Mouse (Mus musculus) left cerebral cortex, adult 18-20 months (tissue): ENCODE measurements around the gene Pabpc4. TPM values are rescaled to one million over a fixed set of nuclear protein-coding genes. Genes with fewer than 3 reads are reported as not detected.
"Not testable (repeated sequence)": the region's sequence is repeated elsewhere in the genome, so short reads cannot be mapped to it uniquely, and the experiment has no call there.

Source experiments
- DNase-seq, 2 experiments: peaks; one replicate each; pipeline ENCODE4 v3.0.0; 2021 to 2022; ENCODE audit warnings: low spot score in 2 of 2, mixed read lengths in 1 of 2
- total RNA-seq, 2 experiments: library from RNA; stranded (reverse); gene quantifications; 2 replicates each; pipeline ENCODE4 v1.2.3; 2021

The Pabpc4 gene
- total RNA-seq, 2 experiments from 2014 or later, result 40.3 to 42.2 TPM

DNA sequence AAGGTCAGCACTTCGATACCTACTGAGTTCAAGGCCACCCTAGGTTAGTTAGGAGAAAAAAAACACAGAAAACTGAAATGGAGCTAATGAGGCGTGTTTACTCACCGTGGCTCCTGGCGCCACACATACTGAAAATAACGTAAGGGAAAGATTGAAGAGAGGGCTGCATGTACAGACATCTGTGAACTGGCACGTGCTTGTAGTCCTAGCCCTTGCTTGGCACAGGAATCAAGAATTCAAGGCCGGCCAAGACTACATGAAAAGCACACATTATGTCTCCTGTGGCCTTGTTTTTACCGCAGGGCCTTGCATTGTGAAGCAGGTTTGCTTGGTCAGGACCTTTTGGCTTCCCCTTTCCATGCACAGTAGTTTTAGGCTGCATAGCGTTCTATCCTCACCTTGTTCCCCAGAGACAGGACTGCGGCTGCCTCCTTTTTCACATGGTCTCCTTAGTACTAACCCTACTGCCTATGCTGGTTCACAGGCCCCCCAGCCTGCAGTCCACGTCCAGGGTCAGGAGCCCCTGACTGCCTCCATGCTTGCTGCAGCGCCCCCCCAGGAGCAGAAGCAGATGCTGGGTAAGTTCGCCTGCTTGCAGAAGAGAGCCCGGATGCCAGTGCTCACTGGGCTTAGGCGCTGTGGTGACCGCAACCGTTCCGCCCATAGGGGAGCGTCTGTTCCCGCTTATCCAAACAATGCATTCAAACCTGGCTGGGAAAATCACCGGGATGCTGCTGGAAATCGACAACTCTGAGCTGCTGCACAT, 35.2 kb downstream of the Pabpc4 start:
- DNase-seq, result no peak

DNA sequence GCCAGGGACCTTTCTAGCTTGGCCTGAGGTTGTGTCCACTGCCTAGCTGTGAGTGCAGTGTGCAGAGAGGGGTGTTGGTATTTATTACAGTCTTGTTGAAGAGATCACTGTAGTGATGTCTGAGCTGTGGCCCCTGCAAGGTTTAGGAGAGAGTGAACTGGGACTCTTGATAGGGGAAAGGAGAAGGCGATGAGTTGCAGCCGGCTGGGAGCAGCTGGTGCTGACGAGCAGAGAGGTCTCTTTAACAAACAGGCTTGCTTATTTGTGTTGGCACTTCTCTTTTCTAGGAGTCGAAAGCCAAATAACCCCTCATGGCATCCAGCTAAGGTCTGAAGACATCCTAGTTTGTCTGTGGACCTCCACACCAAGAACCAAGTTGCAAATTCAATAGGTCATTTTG, 36.1 kb downstream of the Pabpc4 start:
- DNase-seq, result no peak

DNA sequence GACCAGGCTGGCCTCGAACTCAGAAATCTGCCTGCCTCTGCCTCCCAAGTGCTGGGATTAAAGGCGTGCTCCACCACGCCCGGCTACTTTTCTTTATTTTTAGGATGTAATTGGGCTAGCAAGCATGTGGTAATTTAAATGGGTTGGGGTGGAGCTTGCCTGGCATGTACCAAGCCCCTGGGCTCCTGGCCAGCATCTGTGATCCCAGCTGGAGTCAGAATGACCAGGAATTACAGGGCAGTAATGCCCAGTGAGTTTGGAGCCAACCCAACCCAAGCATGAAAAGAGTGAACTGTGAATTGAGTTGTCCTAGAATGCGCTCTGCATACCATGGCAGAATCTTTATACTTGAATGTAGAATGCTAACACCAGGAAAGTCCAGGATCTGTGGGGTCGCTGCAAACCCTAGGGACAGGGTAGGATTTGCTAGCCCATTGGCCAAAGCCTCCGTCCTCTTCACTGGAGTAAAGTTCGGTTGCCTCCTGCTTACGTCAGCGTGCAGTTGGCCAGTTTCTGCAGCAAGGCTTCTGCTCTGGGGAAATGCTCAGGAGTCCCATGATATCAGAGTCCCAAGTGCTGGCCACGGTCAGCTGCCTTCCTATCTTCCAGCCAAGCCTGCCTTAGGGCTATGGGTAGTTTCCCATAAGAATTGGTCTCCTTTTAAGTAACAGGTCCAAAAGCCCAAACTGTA, 37.0 kb downstream of the Pabpc4 start:
- no peak for DNase-seq

DNA sequence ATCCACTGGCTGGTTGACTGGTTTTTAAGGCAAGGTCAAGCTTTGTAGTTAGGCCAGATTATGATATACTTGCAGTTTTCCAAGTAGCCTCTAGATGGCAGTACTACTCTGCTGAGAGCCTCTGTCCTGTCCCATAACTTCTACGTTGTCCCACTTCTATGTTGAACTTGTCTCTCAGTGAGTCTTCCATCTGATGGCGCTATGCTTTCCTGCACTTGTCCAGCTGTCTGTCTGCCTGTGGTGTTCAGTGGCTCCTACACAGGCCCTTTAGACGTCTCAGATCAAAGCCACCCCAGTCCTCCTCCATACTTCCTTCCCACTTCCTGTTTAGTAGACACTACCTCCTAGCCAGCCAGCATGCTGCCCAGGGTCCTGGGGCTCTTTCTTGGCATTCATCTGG, 43.6 kb downstream of the Pabpc4 start:
- peak in 1 of 2 experiments; percentile 30 for DNase-seq

DNA sequence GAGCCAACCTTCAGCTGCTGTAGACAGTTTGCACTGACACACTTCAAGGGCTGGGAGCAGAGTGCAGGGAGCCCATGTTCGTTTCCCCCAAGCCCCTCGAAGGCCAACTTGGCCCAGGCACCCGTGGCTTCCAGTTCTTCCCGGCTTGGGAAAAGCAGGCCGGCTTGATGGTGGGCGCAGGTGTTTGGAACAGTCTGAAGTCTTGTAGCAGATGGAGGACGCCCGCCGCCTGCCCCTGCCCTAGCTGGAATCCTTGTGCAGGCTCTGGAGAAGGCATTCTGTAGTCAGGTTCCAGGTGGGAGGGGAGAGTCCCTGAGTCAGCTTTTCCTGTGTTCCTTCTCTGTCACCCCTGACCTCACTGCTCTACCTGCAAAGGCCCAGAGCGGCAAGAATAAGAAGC, 44.8 kb downstream of the Pabpc4 start:
- DNase-seq, result peak; percentile 27 to 60

DNA sequence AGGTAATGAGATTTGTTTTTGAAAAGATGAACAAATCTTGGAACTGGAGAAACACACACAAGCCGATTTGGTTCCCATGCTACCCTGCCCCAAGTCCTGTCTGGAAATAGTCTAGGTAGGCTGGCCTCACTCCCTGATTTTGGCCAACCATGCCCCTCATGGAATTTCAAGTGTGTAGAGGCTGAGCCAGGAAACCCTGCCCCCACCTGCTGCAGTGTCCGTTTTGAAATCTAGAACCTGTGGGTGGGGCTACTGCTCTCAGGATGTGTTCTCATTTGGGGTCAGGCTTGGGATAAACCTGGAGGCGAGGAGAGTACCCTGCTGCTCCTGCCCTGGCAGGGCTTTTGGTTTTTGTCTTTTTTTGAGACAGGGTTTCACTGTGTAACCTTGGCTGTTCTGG, 46.1 kb downstream of the Pabpc4 start:
- no peak for DNase-seq

DNA sequence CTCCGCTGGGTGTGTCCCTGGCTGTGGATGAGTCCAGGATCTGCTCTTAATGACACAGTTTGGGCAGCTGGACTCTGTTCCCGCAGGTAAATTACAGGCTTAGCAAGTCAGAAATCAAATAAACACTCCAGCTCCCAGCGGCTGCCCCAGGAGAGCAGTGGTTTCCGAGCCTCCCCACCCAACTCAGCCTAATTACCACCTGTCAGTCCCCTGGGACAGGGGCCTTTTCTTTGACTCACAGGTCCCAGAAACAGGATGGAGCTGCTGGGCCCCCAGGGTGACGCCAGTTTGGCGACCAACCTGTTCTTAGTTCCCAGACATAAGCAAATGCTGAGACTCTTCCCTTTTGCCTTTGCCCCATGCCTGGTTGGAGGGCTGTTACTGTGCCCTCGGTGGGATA, 49.7 kb downstream of the Pabpc4 start:
- no peak for DNase-seq

DNA sequence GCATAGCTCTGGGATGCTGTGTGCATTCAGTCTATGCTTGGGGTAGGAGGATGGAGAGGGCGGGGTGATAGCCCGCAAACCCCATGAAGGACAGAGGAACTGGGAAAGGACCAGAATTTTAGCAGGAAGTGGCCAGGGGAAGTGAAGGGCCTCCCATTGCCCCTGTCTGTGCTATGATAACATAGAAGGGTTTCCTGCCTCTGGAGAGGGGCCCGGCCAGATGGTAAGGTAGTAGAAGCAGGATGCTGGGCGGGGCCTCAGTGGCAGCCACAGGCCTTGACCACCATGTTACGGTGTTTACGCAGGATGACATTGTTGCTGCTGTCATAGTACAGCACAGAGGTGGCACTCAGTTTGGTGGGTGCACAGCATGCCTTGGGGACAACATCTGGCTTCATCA, 50.9 kb downstream of the Pabpc4 start:
- no peak for DNase-seq

DNA sequence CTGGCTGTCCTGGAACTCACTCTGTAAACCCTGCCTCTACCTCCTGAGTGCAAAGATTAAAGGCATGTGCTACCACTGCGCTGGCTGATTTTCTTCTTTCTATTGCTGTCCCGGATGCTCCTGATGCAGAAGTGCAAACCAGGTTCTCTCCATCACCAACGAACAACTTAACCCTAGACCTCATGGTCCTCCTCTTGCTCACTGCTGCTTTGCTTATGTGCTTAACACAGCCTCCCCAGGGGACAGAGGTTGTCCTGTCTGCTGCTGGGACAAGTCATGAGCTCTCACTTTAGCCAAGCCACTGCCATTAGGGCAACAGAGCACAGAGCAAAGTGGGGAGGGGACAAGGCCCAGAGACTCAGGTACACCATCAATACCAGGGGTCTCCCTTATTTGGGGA, 52.3 kb downstream of the Pabpc4 start:
- no peak for DNase-seq

DNA sequence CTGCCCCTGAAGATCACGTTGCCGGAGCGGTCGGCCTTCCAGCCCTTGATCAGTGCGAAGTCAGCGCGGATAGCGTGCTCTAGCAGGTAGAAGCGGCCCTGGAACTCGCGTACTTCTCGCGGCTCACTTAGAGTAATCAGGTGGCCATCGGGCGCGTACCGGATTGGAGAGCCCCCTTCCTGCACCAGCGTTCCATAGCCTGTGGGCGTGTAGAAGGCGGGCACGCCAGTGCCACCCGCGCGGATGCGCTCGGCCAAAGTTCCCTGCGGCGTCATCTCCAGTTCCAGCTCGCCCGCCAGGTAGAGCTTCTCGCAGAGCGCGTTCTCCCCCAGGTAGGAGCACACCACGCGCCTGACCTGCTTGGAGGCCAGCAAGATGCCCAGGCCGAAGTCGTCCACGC, 60.8 kb downstream of the Pabpc4 start:
- not testable (repeated sequence) for DNase-seq

DNA sequence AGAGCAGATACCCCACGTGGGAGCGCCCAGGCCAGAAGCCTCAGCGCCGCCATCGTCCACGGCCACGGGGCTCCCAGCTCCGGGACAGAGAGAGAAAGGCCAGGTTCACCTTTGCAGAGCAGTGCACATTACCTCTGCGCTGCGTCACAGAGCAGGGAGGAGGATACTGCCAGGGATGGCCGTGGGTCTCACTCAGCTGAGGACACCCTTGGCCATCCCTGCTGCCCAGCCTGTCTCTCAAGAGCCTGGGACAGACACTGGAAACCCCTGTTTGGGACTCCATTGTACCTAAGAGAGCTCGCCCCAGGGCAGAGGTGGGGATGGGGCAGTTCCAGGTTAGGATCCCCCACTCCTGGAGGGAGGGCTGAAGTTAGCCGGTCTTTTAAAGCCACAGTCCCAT, 61.4 kb downstream of the Pabpc4 start, which contains the start of gene Oxct2a:
Gene Oxct2a, minus strand, starts transcription at position 101 of the 400 bp plus-strand sequence.
- DNase-seq, result no peak

DNA sequence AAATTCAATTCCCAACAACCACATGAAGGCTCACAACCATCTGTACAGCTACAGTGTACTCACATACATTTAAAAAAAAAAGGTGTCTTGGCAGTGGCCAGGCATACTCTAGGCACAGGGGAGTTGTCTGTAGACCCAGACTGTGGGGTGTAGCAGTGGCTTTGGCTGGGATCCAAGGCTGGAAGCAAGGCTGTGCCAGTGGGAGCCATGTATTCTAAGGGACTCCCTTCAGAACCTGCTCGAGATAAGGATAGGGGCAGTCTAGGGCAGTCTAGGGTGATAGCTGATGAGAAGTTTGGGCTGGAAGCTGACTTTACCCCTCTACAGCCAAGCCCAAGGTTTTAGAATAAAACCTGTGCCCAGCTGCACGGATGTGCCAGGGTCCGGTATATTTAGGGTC, 63.9 kb downstream of the Pabpc4 start:
- DNase-seq, result no peak

DNA sequence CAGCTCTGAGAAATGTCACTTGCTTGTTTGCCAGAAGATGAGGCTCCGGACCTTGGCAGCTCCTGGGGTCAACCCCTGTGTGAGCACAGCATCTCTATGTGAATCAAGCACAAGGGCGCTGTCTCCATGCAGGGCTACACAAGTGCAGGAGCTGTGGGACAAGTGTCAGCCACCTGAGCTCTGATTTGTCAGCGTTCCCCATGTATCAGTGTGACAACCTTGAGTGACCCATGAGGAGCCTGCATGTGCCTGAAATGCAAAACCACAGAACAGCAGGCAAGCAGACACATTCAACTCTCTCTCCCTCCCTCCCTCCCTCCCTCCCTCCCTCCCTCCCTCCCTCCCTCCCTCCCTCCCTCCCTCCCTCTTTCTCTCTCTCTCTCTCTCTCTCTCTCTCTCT, 65.5 kb downstream of the Pabpc4 start:
- no peak for DNase-seq

DNA sequence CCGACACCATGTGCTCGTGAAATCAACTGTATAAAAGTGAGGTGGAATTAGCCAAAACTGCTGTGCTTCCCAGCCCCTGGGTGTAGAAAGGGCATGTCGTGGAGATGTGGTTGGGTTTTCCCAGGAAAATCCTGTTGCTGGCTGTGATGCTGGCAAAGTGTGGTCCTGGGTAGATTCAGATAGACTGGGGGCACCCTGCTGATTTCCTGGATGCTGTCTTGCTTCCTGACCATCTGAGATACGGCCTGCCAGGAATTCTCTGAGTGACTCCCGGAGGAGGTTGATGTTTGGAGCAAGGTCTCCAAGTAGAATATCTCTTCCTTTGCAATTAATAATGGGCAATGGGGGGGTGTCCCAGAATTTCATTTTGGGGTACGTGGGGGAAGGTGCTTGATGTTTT, 66.8 kb downstream of the Pabpc4 start:
- DNase-seq, result no peak

DNA sequence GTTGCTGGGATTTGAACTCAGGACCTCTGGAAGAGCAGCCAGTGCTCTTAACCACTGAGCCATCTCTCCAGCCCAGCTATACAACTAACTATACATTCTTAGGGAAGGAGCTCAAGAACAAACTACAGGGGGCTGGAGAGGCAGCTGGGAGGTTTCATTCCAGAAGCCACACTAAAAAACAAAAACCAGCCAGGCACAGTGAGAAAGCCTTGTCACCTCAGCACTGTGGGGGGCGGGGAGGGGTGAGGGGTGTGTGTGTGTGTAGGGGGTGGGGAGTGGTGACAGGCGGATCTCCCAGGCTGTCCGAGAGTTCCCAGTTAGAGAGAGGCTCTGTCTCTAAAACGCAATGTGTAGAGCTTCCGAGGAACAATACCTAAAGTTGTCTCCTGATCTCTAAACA, 69.2 kb downstream of the Pabpc4 start:
- no peak for DNase-seq

DNA sequence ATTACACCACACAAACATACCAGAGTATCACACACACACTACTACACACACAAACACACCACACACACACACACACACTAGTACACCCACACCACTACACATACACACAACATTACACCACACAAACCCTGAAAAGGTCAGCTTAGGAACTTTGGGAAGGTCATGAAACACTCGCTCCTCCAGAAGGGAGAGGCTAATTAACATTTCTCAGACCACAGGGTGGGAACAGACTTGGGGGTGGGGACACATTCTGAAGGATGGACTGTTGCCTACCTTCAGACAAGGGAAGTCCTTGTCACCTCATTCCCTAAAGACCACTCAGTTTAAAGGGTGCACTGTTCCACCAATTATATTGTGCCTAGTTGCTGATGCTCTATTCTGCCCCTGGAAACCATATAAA, 69.8 kb downstream of the Pabpc4 start:
- DNase-seq, result not testable (repeated sequence)

DNA sequence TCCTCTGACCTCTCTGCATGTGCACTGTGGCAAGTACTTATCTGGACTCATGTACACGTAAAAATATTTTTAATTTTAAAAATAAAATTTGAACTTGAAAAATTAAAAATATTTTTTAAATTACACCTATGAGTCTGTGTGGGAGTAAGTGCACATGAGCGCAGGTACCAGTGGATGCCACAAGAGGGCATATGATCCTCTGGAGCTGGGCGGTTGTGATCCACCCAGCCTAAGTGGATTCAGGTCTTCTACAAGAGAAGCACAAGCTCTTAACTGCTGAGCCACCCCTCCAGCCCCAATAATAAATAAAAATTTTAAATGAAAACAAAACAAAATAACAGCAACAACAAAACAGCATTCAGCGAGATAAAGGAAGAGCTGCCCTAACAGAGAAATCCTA, 71.0 kb downstream of the Pabpc4 start:
- DNase-seq, result no peak

DNA sequence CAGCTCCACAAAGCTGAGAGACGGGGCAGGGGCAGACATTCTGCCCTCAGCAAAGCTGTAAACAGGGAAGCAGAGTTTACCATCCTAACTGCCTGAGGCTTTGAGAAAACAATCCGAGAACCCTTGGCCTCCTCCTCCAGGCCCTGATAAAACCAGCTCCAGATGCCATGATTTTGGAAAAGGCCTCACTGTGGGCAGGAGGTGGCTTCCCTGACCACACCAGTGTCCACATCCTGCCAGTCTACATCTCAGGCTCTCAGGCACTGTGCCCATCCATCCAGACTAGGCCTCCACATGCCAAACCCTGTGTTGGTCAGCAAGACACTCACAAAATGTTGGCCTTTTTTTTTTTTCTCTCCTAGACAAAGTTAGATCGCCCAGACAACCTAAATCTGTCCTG, 72.0 kb downstream of the Pabpc4 start:
- DNase-seq, result no peak

DNA sequence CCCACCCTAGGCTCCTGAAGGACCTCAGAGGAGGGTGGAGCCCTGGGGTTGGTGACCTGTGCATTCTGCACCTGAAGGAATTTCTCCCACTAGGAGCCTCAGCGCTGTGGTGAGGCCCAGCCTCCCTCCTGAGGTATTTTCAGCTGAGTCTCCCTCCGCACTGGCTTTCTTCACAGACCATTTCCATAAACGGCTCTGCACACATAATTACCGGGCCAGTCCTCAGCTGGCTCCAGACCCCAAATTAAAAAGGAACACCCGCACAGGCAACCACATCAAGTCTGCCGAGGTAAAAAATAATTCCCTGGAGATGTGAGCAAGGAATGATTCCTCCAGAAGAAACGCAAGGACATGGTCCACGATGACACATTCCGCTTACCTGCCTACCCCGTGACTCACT, 73.1 kb downstream of the Pabpc4 start:
- DNase-seq, result not testable (repeated sequence)

DNA sequence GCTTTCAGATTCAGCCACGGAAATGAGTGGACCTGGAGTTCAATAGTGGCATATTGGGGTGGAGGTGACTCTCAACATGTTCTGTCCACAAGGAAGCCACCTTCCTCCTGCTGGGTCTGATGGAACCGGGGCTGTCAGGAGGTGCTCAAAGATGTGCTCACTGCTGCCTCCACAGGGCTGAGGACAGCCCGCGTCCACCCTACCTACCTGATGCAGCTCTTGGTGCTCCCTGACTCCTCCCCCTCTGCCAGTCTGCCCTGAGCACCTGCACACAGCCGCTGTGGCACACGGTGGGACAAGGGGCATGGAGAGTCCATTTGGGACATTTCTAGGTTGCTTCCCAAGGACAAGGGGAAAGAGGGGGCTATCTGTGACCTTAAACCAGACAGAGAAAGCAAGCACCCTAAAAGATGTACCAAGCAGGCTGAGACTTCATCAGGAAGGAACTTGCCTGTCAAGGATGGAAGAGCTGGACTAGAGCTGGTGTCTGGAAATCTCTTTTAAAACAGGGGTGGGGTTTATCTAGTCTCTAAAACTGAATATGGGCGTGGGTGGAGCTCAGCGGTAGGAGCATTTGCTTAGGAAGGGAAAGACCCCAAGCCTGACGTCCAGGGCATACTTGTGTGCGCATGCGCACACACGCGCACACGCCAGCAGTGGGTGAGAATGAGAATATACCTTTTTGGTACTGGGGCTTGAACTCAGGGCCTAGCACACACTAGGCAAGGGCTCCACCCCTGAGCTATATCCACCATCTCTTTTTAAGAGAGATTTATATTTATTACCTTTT, 73.8 kb downstream of the Pabpc4 start:
- DNase-seq, result no peak

DNA sequence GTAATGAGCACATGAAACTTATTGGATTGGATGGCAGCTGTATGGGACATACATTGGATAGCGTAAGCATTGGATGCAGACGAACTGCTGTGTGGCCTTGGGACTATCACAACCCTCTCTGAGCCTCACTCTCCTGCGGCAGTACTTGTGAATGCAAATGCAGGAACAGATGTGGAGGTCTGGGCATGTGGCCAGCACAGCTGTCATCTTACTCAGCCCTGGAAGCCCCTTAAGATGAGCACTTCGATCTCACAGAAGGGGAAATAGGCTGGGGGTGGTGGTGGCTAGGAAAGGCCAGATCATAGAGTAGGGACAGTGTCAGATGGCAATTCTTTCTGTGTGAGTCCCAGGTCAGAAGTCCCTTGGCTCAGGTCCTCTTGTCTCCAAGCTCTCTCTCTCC, 75.5 kb downstream of the Pabpc4 start:
- no peak for DNase-seq

DNA sequence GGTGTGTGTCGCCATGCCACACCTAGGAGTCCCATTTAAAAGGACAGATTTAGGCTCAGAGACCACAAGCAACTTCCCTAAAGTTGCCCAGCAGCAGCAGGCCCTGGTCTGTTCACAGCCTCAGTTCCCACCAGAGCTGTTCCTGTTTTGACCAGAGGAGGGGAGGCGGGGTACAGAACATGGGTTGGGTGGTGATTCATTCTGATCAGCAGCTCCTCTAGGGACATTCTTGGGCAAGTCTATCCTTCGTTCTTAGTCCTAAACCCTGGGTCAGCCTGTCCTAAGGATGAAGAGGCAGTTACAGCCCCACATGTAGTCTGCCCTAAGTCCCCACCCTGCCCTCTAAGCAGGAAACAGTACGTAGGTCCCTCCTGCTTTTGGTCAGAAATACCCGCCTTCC, 78.1 kb downstream of the Pabpc4 start:
- no peak for DNase-seq
